Mouse (Mus musculus) adrenal gland, adult (tissue): ENCODE data around the gene Gcdh.

Source experiments
- DNase-seq, 2 experiments: peaks; one replicate each; pipeline ENCODE4 v3.0.0; 2022 to 2023; ENCODE audit warnings: low spot score in 1 of 2; ENCODE audit not compliant: inconsistent age in 2 of 2

The Gcdh gene

GRCm38 (mm10) chr8:84893709-84894134 is at the start of gene Gcdh:
Gene Gcdh (minus strand): TSS chr8:84893921.
- peak; percentile 94 to 97 for DNase-seq

GRCm38 (mm10) chr8:84937620-84938485 is 44.1 kb upstream of the Gcdh start:
- no peak for DNase-seq

- peak; percentile 63 to 84 for DNase-seq
These were observed 43.3 kb upstream of the Gcdh start, which contains the start of gene Mast1 for GRCm38 (mm10) chr8:84936962-84937546. Gene Mast1 (minus strand): TSS chr8:84937359.

GRCm38 (mm10) chr8:84936041-84936961 is 42.6 kb upstream of the Gcdh start:
- no peak for DNase-seq

- no peak for DNase-seq
These were observed 41.8 kb upstream of the Gcdh start for GRCm38 (mm10) chr8:84935489-84935888.

- peak in 1 of 2 experiments; percentile 37 for DNase-seq
These were observed 41.1 kb upstream of the Gcdh start for GRCm38 (mm10) chr8:84934860-84935259.

- no peak for DNase-seq
These were observed 40.2 kb upstream of the Gcdh start for GRCm38 (mm10) chr8:84933767-84934559.

- DNase-seq, result no peak
These were observed 36.9 kb upstream of the Gcdh start for GRCm38 (mm10) chr8:84930582-84930981.

- peak; percentile 64 to 83 for DNase-seq
These were observed 35.0 kb upstream of the Gcdh start for GRCm38 (mm10) chr8:84928456-84929306.

GRCm38 (mm10) chr8:84927513-84927912 is 33.8 kb upstream of the Gcdh start:
- DNase-seq, result no peak

GRCm38 (mm10) chr8:84925557-84925956 is 31.8 kb upstream of the Gcdh start:
- DNase-seq, result no peak

GRCm38 (mm10) chr8:84921596-84921995 is 27.9 kb upstream of the Gcdh start:
- peak in 1 of 2 experiments; percentile 60 for DNase-seq

GRCm38 (mm10) chr8:84918646-84919045 is 24.9 kb upstream of the Gcdh start:
- no peak for DNase-seq

- no peak for DNase-seq
These were observed 24.1 kb upstream of the Gcdh start for GRCm38 (mm10) chr8:84917781-84918180.

- DNase-seq, result no peak
These were observed 21.5 kb upstream of the Gcdh start for GRCm38 (mm10) chr8:84915269-84915668.

- DNase-seq, result peak in 1 of 2 experiments; percentile 49
These were observed 20.2 kb upstream of the Gcdh start for GRCm38 (mm10) chr8:84913960-84914359.

GRCm38 (mm10) chr8:84913502-84913900 is 19.8 kb upstream of the Gcdh start:
- no peak for DNase-seq

GRCm38 (mm10) chr8:84912895-84913501 is 19.3 kb upstream of the Gcdh start:
- DNase-seq, result peak; percentile 77 to 88

GRCm38 (mm10) chr8:84912391-84912790 is 18.7 kb upstream of the Gcdh start:
- DNase-seq, result peak in 1 of 2 experiments; percentile 42
